Mouse (Mus musculus) monocyte, adult 2 months (primary cell): ENCODE measurements around the gene Xab2.
"Not testable (repeated sequence)": the region's sequence is repeated elsewhere in the genome, so short reads cannot be mapped to it uniquely, and the experiment has no call there.

Experiments
- DNase-seq, 2 experiments: peaks; one replicate each; pipeline ENCODE4 v3.0.0; 2022; ENCODE audit warnings: low spot score in 2 of 2, low read depth in 1 of 2

Xab2 gene

DNA sequence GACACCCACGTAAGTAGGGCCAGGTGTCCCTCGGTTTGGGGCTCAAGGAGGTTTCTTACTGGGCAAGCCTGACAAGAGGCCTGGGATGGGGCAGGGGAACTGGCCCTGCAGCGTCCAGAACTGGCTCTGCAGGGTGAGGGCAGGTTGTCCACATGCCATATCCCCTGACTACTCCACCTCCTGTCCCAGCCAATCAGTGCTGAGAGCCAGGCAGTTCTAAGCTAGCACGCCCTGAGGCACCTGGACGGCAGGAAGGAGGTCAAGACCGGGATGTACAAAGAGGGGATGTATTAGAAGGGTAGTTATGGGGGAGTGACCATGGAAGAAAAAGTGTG is 11.3 kb downstream of the Xab2 start:
- DNase-seq, result no peak

DNA sequence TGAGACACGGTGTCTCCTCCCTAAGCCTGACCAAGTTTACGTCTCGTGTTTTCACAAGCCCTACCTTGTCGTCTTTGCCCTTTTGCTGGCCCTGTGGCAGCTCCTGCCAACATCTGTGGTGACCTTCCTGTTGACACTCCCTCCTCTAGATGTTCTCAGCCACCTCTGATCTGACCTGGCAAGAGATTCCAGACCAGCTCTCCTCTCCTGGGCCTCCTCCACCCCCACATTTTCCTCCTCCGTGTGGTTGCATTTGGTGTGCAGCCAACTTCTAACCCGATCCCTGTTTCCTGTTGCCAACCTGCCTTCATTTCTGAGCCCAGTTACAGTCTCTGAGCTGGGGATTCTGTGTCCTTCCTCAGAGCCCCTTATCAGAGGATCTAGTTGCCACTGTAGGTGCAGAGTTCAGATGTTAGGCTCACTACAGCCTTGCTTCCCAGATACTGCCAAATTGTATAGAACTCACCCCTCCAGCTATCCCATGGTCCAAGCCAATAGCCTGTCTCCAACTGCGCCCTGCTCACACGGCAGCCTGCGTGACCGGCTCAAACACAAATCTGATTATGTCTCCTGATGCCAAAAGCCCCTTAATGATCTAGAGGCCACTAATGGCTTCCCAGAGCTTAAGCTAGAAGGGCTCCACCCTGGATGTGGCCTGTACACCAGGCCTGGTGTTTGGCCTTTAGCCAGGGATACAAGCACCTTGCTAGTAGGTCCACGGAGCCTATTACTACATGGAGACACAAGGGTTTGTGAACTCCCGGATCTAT is 11.9 kb downstream of the Xab2 start:
- DNase-seq, result no peak

DNA sequence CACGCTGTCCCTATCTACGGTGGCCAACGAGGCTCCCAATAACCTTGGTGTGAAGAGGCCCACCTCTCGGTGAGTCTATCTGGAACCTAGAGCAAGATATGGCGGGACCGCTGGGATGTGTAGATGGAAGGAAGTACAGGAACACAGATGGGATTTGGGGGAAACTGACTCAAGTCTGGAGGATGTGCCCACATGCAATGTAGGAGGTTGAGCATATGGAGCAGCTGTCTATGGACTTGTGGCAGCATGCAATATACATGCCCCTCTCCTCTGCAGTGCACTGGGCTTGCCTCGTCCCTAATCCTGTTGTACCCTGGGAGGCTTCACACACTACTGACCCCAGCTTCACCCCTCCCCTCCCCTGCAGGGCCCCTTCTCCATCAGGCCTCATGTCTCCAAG is 13.3 kb downstream of the Xab2 start:
- DNase-seq, result no peak

DNA sequence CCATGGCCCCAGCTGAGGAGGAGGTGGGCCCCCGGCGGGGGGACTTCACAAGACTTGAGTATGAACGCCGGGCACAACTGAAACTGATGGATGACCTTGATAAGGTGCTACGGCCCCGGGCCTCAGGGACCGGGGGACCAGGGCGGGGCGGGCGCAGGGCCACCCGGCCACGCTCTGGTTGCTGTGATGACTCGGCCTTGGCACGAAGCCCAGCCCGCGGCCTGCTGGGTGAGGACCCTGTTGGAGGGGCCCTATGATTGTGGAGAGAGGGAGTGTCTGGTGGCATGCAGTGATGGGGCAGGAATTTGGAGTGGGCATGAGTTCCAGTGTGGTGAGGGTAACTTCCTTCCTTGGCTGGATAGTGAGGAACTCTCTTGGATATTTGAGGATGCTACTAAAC is 14.5 kb downstream of the Xab2 start:
- no peak for DNase-seq

DNA sequence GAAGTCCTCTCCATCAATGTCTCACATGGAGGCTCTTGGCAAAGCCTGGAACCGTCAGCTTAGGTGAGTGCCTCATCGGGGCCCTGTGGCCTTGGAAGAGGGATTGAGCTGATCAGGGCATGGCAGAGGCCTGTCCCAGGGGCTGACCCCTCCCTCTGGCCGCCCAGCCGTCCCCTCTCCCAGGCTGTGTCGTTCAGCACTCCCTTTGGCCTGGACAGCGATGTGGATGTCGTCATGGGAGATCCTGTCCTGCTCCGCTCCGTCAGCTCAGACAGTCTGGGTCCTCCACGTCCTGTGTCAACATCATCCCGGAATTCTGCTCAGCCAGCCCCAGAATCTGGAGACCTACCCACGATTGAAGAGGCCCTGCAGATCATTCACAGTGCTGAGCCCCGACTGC is 17.7 kb downstream of the Xab2 start:
- DNase-seq, result no peak

DNA sequence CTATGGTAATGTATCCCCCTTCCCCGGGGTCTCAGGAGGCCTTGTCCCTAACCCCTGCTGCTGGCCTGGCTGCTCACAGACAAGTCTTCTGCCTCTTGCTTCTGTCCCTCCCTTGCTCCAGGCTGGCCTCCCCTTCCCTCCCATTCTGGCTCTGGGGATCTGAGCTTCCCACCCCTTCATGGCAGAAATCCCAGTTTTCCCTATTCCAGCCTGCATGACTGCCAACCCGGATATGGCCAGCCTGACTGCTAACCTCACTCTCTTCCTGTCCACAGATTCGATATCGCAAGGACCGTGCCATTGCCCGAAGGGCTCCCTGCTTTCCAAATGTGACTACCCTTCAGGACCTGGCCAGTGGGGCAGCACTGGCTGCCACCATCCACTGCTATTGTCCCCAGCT is 20.7 kb downstream of the Xab2 start:
- DNase-seq, result no peak

DNA sequence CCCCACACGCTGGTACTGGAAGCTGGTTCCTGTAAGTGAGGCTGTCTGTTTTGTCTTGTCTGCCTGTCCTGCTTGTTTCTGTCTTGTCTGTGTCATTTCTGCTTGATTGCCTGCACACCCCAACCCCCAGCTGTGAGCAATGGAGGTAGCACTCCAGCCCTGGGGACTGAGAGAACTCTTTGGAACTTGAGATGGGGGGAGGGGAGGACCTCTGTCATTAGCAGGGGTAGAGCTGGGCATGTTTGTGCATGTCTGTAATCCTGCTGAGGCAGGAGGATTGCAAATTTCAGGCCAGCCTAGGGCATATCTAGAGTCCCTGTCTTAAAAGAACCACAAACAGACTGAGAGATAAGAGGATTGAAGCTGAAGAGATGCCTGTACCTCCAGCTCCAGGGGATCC is 21.9 kb downstream of the Xab2 start:
- no peak for DNase-seq

DNA sequence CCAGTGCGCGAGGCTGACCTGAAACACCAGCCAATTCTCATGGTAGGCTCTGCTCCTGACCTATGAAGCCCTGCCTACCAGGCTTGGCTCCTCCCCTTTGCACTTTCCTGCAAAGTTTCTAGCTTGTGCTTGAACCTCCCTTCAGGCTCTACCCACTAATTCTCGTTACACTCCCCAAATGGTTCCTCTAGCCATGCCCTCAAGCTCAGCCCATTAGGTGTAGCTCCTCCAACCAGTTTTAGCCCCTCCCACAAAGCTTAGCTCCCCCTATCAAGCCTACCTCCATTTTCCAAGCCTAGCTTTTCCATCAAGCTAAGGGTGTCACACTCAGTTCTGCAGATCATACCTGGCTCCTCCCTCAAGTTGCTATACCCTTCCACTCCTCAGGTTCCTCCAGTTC is 23.1 kb downstream of the Xab2 start:
- DNase-seq, result no peak

DNA sequence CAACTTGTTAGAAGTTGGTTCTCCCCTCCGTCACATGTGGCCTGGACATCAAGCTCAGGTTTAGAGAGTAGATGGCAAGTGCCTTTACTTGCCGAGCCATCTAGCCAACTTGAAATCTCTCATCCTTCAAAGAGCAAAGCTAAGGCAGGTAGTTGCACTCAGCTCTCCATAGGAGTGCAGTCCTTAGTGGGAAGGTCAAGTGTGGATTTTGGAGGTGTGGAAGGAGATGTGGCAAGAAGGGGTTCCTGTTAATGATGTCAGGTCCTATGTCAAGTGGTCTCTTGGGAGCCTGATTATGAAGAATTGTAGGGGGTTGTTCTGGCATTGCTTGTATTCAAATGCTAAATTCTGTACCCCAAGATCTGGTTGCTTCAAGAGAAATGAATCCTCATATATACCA is 26.6 kb downstream of the Xab2 start:
- no peak for DNase-seq

DNA sequence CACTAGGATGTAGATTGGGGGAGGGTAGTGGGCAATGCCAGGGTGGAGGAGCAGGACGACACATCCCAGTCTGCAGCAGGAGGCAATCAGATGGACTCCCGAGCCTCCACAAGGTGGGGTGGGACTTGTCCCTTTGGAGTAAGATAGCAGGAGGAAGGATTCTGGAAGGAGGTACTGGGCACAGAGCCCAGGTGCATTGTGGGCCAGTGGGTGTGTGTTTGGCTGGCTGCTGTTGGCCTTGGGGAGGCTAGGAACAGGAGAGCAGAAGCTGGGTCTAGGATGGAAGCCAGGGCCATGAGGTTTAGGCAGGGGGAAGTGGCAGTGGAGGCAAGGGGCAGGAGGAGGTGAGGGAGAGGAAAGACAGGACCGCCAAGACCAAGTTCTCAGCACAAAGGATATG is 27.6 kb downstream of the Xab2 start:
- no peak for DNase-seq

DNA sequence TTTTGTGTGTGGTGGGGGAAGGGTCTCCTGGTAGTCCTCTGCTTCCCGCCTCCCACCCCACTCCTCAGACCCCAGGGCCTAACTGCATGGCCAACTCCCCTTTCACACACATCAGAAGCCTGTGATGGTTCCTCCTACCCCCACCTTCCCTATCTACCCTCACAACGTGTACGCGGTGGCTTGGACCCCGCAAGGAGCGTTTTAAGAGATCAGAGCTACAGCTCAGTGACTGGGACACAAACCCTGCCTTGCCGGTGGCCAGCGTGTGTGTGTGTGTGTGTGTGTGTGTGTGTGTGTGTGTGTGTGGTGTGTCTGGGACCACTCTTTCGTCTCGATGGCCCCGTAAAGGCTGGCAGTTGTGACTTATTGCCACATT is 32.9 kb downstream of the Xab2 start:
- no peak for DNase-seq

DNA sequence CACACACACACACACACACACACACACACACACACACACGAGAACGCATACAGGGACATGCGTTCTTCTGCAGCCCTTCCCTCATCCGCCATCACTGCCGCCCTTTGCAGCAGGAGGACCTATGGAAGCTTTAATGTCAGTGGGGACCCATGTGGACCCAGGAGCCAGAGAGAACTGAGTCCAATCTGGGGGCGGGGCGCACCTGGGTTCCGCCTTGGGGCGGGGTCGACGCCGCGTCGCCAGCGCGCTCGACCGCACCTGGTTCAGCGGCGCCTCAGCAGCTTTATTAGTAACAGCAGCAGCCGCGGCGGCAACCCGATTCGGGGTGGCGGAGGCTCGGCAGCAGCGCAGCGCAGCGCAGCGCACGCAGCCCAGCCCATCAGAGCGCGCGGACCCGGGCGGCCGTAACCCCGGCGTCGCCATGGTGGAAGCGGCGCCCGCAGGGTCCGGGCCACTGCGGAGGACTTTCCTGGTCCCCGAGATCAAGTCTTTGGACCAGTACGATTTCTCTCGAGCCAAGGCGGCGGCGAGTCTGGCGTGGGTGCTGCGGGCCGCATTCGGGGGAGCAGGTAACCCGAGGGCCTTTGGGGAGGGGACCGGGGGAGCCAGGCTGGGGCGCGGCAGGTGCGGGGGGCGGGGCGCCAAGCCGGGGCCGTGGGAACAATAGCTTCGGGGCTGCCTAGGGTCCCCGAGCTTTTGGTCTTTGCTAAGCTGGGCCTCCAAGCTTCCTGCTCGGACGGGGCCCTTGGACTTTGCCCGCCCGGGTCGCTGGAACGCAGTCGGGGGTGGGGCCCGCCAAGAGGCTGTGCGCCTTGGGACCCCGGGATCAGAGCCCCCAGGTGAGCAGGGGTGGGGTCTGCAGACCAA is 33.5 kb downstream of the Xab2 start:
- no peak for DNase-seq

DNA sequence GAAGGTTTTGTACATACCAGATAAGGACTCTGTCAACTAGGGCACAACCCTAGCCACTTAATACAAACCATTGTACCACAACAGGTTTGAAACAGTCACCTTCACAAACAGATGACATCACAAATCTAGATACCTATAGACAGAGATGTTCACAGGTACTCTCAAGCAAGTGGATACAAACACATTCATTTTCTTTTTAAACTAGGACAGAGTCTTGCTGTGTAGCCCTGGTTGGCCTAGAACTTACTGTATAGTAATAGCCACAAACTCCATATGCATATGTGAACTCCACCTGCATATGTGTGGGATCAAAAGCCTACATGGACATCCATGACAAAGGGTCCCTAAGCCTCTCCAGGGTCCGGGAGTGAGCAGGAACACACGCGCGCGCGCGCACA is 34.1 kb downstream of the Xab2 start, which contains the start of gene Camsap3:
Camsap3 (plus strand) TSS at position 301 of the 398 bp plus-strand sequence.
- no peak for DNase-seq

DNA sequence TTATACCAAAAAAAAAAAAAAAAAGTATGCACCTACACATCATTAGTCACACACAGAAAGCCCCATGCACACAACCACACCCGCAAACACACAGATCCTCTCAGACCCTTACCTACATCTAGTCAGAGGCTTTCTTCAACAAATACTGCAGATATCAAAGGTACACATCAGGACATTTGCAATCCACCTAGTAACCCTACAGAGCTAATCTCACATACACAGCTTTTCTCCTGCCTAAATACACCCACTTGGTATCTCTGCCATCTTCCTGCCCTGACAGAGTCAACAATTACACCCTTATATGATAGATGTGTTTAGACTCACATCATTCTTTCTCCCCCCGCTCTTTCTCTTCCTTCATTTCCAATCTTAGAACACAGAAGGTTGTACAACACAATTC is 34.7 kb downstream of the Xab2 start:
- DNase-seq, result no peak

DNA sequence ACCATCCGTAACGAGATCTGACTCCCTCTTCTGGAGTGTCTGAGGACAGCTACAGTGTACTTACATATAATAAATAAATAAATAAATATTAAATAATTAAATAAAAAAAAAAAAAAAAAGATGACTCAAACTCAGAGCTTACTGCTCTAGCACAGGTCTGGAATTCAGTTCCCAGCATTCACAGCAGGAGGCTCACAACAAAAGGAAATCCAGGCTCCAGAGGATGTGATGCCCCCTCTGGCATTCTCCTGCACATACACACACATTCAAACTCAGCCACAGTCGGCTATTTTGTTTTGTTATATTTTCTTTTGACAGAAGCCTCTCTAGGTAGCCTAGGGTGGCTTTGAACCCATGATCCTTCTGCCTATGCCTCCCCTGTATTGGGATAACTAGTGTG is 39.2 kb downstream of the Xab2 start:
- not testable (repeated sequence) for DNase-seq

DNA sequence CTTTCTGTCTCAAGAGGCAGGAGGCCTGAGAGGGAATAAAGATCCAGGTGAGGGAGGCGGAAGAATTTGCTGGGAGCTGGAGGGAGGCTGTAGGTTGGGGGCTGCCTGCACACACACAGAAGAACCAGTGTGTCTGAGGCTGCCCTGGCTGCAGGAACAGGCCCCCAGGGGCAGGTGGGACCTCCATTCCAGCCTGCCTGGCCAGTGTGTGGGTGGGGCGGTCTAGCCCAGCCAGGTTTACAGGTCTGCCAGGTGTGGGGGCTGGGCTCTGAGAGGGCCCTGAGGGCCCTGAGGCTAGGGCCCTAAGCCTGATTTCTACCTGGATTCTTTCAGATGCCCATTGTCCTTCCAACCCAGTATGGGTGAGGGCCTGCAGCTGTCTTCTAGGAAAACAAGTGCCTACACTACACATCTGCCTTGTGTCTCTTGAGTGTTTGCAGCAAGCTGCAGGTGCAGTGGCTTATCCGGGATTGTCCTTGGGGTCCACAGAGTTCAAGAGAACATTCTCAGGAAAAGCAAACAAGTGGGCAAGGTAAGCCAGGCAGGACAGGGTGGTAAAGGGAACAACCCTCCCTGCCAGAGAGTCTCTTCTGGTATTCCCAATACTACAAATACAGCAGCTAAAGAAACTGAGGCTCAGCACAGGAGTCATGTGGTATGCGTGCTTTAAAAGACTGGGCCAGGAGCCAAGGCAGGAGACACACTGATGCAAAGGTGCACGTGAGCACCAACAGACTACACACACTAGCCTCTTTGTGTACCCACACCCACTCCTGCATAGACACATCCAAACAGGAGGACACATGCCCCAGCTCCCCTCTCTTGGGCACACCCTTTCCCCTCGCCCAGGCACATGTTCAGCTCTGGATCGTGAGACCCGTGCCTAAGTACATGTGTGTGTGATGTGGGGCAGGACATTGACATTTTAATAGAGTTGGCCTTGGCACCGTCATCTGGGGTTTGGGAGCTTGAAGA is 41.4 kb downstream of the Xab2 start:
- DNase-seq, result no peak

DNA sequence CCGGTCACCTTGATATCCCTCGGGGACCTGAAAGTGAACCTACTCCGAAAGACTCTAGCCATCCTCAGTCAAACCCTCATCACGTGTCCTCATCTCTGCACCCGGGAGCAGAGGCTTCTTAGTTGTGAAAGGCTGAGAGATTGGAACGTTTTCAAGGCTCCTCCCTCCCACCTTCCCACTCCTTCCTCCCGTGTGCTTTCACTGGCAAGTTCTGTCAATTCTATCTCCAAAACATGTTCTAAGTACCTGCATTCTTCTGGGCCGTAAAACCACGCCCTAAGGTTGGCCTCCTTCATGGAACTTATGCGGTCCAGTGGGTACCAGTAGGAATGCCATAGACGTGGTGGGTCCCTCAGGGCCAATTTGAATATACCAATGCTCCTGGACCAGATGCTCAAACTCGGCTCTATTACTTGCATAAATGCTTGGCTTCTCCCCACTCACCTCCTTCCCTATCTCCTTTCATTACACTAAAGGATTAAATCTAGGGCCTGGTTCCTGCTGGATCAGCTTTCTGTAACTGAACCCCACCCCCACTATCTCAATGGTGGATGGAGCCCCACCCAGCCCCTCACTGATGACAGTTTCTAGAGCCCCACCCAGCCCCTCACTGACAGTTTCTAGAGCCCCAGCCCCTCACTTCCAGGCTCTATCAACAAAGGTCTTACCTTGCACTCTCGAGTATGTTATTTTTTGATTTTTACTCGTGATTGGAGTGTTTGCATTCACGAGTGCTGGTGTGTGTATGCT is 44.7 kb downstream of the Xab2 start:
- no peak for DNase-seq

DNA sequence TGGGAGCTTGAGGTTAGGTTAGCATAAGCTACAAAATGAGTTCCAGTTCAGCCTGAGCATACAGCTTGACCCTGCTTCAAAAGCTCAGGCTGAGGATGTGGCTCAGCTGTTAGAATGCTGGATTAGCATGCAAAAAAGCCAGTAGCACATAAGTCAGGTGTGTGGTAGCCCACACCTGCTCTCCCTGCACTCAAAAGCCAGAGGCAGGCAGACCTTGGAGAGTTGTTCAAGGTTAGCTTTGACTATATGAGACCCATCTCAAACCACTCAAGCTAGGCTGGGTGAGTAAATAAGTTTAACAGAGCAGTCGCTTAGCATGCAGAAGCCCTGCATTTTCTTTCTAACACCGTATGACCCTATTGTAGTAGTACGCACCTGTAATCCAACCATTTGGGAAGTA is 46.6 kb downstream of the Xab2 start:
- DNase-seq, result no peak

DNA sequence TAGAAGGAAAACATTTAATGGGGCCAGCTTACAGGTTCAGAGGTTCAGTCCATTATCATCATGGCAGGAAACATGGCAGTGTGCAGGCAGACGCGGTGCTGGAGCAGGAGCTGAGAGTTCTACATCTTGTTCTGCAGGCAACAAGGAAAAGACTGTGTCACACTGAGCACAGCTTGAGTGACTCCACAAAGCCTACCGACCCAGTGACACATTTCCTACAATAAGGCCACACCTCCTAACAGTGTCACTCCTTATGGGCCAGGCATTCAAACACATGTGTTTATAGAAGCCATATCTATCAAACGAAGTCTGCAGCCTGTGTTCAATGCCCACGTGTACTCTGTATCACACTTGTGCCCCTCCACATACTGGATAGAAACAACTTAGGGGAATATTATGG is 51.3 kb downstream of the Xab2 start:
- no peak for DNase-seq

DNA sequence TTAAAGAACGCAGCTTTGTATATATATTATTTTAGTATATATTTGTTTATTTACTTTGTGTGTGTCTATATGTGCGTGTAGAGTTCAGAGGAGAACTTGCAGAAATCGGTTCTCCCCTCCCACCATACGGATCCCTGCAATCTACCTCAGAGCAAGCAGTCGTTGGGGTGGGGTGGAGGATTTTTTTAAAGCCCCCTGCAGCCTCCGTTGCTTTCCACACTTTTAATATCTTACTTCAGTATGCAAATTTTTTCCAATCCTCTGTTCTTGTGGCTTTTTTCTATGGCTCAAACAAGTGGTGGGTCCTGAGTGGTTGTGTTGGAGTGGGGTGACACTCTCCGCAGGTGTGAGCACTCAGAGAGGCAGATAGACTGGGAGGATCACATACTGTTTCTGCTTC is 52.7 kb downstream of the Xab2 start:
- no peak for DNase-seq
